Mouse (Mus musculus) erythroblast, embryonic 14.5 days (primary cell): ENCODE measurements around the gene Prdx3.

Experiments used
- GATA1 ChIP-seq: IDR thresholded peaks from 2 replicates; pipeline ENCODE4 v1.6.1; 2012; ENCODE audit warnings: low read length, inconsistent platforms, mixed read lengths
- TAL1 ChIP-seq: IDR thresholded peaks from 3 replicates; pipeline ENCODE4 v1.6.1; 2012; ENCODE audit warnings: low read length, inconsistent platforms, mixed read lengths

- TF ChIP-seq TAL1: no peak
- TF ChIP-seq GATA1: no peak
Measured at GRCm38 (mm10) chr19:60903971-60904370, 29.6 kb upstream of the Prdx3 start.
